Mouse (Mus musculus): ENCODE measurements around the gene Lrrc2. TPM values are rescaled to one million over a fixed set of nuclear protein-coding genes. Genes with fewer than 3 reads are reported as not detected.

Gene Lrrc2
- polyA plus RNA-seq, 1 experiment from 2014 or later: not detected

DNA sequence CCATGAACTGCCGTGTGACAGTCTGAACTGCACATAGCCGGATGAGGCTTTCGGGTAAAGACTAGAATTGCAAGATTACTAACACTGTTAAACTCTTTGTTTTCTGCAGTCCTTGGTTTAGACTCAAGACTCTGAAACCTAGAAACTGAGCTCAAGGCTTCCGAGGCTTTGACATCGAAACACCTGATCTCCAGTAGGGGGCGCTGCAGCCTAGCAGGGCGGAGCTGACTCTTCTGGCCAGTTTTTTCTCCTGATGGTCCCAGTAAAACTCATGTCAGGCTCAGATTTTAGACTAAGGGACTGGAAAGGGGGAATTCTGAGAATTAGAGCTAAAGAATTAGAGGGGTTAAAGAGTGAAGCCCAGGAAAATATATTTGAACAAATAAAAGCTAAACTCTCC lies 28.6 kb upstream of the Lrrc2 start:
- in situ Hi-C loops (cut with MboI; ENCODE audit: low pct_unique_long_range_greater_than_20kb): no loop called here
- ATAC-seq (no peak), DNase-seq (ENCODE audit: low read depth, low spot score) (peak; percentile 7)
- POLR2A ChIA-PET: no interaction called here
- TF ChIP-seq CTCF (IDR thresholded peaks at IDR 0.05): peak; percentile 96
- CTCF ChIA-PET: interaction anchor here (0.7 to 2.4 kb wide), 31 partner anchors 8 to 159 kb away, joined by 3 to 38 read pairs (median 5); partner anchors contain the start of gene Lrrc2
- H3K27me3 ChIP-seq: peaks cover 8% of the 10 kb centered on the region

- no peak for DNase-seq (ENCODE audit: low read depth, low spot score)
- in situ Hi-C loops (cut with MboI; ENCODE audit: low pct_unique_long_range_greater_than_20kb): no loop called here
- no peak for TF ChIP-seq CTCF (IDR thresholded peaks at IDR 0.05)
- ChIA-PET POLR2A (no interaction called here), CTCF (interaction anchor here (0.7 to 2.2 kb wide), 4 partner anchors 9 to 14 kb away, joined by 3 to 6 read pairs (median 6); partner anchors contain the start of gene Tdgf1)
- no peaks in the 10 kb centered on the region for H3K27me3 ChIP-seq
- no peak for ATAC-seq
Measured at GRCm38 (mm10) chr9:110931573-110931972, 19.8 kb upstream of the Lrrc2 start.

DNA sequence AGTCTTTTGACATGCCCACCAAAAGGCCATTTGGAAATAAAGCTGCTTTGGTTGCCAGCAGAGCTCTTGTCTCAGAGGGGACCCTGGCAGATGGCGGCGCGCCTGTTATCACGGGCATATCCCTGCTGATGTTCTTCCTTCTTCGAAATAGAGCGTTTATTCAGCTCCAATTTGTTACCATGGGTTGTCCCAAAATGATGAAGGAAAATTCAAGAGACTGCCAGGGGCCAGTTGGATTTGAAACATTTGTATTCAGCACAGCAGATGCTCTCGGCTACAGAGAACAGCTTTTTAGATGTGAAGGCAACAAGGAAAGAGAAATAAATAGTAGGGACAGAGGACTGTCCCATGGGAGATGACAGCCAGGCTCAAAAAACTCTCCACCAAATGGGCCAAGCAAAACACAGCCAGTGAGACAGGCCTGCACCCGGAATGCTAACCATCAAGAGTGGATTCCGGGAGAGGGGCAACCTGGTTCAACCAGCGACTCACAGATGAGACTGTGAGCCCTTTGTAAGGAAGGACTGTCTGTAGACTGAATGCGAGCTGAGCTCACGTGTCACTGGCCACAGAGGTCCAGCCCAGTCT lies 17.4 kb upstream of the Lrrc2 start:
- POLR2A ChIA-PET: interaction anchor here (0.7 kb wide), 1 partner anchor 8 kb away, joined by 4 read pairs; no protein-coding TSS in a partner anchor
- CTCF ChIA-PET: interaction anchor here (1.0 to 2.2 kb wide), 3 partner anchors 10 to 11 kb away, joined by 4 to 9 read pairs (median 6); partner anchors contain the start of gene Tdgf1
- H3K27me3 ChIP-seq: no peaks in the 10 kb centered on the region
- ATAC-seq (no peak), DNase-seq (ENCODE audit: low read depth, low spot score) (no peak)
- TF ChIP-seq CTCF (IDR thresholded peaks at IDR 0.05): no peak
- in situ Hi-C loops (cut with MboI; ENCODE audit: low pct_unique_long_range_greater_than_20kb): no loop called here

DNA sequence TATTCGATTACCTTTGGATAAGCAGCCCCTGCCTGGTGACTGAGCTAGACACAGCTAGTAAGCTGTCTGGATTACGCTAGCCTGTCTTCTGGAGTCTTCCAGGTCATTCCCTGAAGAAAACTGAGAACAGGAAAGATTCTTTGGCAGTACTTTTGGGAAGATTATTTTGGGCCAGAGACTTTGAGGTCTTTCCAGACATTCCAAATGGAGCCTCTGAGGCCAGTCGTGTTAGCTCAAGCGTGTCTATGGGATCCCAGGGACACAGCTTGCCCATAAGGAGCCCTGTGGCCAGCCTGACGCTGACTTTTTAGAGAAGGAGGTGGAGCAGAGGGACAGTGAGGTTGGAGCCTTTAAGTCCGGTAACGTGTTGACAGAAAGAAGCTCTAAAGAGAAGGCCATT lies 15.4 kb upstream of the Lrrc2 start:
- no peak for TF ChIP-seq CTCF (IDR thresholded peaks at IDR 0.05)
- in situ Hi-C loops (cut with MboI; ENCODE audit: low pct_unique_long_range_greater_than_20kb): no loop called here
- ChIA-PET POLR2A (no interaction called here), CTCF (interaction anchor here (1.3 to 1.7 kb wide), 2 partner anchors 13 to 46 kb away, joined by 3 to 6 read pairs; no protein-coding TSS in a partner anchor)
- DNase-seq (ENCODE audit: low read depth, low spot score) (no peak), ATAC-seq (no peak)
- no peaks in the 10 kb centered on the region for H3K27me3 ChIP-seq

DNA sequence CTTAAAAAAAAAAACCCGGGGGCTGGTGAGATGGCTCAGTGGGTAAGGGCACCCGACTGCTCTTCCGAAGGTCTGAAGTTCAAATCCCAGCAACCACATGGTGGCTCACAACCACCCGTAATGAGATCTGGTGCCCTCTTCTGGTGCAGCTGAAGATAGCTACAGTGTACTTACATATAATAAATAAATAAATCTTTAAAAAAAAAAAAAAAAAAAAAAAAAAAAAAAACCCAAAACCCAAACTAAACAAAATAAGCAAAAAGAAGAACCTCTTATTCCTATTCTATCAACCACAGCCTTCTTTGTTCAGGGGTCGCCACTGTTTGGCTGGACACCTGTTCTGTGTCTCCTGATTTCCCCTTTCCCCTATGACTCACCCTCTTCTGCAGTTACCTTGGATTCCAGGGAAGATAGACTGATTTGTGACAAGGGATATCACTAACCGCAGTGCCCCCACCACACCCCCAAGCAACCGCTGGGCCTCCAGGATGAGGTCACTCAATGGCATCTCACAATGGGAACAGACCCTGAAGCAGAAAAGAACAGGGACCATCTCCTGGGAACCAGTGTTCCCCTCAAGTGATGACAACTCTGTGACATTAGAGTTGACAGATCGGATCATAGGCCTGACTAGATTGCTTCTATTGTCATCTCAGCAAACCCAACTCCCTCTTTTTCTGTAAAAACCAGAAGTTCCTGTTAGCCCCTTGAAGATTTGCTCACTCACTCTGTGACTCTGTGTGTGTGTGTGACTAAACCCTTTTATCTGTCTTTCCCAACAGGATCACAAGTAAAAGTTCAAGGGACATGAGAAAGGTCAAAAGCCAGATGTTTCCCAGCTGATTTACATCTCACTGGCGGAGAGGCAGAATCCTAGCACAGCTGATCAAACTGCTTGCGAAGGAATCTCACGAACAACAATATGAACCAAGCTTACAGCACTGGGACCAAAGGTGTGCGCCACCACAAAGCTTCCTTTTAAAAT lies 13.5 kb upstream of the Lrrc2 start:
- in situ Hi-C loops (cut with MboI; ENCODE audit: low pct_unique_long_range_greater_than_20kb): no loop called here
- DNase-seq (ENCODE audit: low read depth, low spot score) (no peak), ATAC-seq (no peak)
- ChIA-PET CTCF (interaction anchor here (2.9 kb wide), 1 partner anchor 15 kb away, joined by 15 read pairs; no protein-coding TSS in a partner anchor), POLR2A (no interaction called here)
- TF ChIP-seq CTCF (IDR thresholded peaks at IDR 0.05): no peak
- no peaks in the 10 kb centered on the region for H3K27me3 ChIP-seq

DNA sequence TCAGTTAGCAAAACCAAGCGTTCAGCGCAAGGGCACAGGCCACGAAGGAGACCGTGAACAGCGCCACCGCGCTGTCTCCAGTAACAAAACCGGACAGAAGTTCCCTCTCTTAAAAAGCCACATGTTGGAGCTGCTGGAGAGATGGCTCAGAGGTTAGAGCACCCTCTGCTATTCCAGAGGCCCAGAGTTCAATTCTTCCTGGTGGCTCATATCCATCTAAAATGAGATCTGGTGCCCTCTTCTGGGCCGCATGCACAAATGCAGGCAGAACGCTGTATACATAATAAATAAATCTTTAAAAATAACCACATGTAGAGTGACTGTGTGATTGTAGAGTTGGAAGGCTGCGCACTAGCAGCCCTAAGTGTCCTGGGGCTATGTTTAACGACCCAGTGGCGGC lies 7.1 kb upstream of the Lrrc2 start:
- no peak for ATAC-seq
- ChIA-PET CTCF (interaction anchor here (0.8 to 3.1 kb wide), 4 partner anchors 9 to 128 kb away, joined by 3 to 16 read pairs (median 5); no protein-coding TSS in a partner anchor), POLR2A (no interaction called here)
- DNase-seq (ENCODE audit: low read depth, low spot score): no peak
- H3K27me3 ChIP-seq: no peaks in the 10 kb centered on the region
- peak; percentile 74 for TF ChIP-seq CTCF (IDR thresholded peaks at IDR 0.05)
- in situ Hi-C loops (cut with MboI; ENCODE audit: low pct_unique_long_range_greater_than_20kb): no loop called here

- no peaks in the 10 kb centered on the region for H3K27me3 ChIP-seq
- no peak for TF ChIP-seq CTCF (IDR thresholded peaks at IDR 0.05)
- in situ Hi-C loops (cut with MboI; ENCODE audit: low pct_unique_long_range_greater_than_20kb): no loop called here
- no peak for DNase-seq (ENCODE audit: low read depth, low spot score)
- CTCF ChIA-PET: interaction anchor here (0.8 to 3.1 kb wide), 4 partner anchors 8 to 127 kb away, joined by 3 to 16 read pairs (median 5); no protein-coding TSS in a partner anchor
- POLR2A ChIA-PET: no interaction called here
- no peak for ATAC-seq
Measured at GRCm38 (mm10) chr9:110945343-110945742, 6.0 kb upstream of the Lrrc2 start.

GRCm38 (mm10) chr9:110945926-110946325 lies 5.4 kb upstream of the Lrrc2 start, which contains the start of gene Tdgf1:
Gene Tdgf1 (minus strand): TSS chr9:110946158.
- in situ Hi-C loops (cut with MboI; ENCODE audit: low pct_unique_long_range_greater_than_20kb): no loop called here
- TF ChIP-seq CTCF (IDR thresholded peaks at IDR 0.05): no peak
- ChIA-PET POLR2A (no interaction called here), CTCF (interaction anchor here (2.1 kb wide), 1 partner anchor 13 kb away, joined by 6 read pairs; no protein-coding TSS in a partner anchor)
- ATAC-seq: no peak
- DNase-seq (ENCODE audit: low read depth, low spot score): no peak
- H3K27me3 ChIP-seq: no peaks in the 10 kb centered on the region

DNA sequence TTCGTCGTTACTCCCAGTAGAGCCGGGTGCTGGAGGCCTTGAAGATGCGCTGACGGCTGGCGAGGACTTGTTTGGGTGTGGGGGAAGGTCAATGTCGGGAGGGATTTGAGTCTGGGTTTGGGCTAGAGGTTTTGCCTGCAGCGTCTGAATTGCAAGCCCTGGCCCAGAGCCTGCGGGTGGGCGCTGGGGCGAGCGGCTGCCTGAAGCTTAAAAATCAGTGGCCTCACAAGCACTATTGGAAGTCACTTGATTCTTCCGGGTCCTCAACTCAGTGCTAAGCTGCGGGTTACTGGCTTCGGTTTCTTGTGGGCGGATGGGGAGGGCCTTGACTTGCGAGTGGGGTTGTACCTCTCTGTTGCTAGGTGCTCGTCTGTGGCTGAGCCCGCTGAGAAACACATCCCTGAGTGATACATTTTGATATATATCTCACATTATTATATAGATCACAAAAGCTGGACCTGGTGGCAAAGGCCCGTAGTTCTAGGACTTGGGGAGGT lies 4.7 kb upstream of the Lrrc2 start:
- POLR2A ChIA-PET: no interaction called here
- TF ChIP-seq CTCF (IDR thresholded peaks at IDR 0.05): no peak
- no peak for ATAC-seq
- DNase-seq (ENCODE audit: low read depth, low spot score): no peak
- CTCF ChIA-PET: no interaction called here
- in situ Hi-C loops (cut with MboI; ENCODE audit: low pct_unique_long_range_greater_than_20kb): no loop called here
- no peaks in the 10 kb centered on the region for H3K27me3 ChIP-seq

DNA sequence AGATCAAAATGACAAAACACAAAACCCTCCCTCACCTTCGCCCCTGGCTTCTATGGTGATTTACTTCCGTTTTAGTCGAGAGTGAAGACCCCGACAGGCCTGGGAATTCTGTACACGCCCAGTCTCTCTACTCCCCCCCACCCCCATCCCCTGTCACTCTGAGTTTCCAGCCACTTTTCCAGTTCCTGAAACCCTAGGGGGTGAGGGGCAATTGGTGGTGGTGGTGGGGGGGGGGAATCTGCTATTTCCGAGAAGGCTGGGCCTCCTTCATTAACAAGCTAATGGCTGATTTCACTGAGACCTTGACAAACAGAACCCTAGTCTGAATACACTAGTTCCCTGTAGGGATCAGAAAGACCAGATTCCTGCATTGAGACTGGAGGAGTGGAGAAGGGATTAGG lies 4.1 kb upstream of the Lrrc2 start:
- in situ Hi-C loops (cut with MboI; ENCODE audit: low pct_unique_long_range_greater_than_20kb): no loop called here
- ATAC-seq: no peak
- POLR2A ChIA-PET: interaction anchor here (0.7 kb wide), 1 partner anchor 17 kb away, joined by 3 read pairs; no protein-coding TSS in a partner anchor
- CTCF ChIA-PET: no interaction called here
- DNase-seq (ENCODE audit: low read depth, low spot score): no peak
- H3K27me3 ChIP-seq: no peaks in the 10 kb centered on the region
- no peak for TF ChIP-seq CTCF (IDR thresholded peaks at IDR 0.05)

All from Patski (cell line).